Mouse (Mus musculus) heart, postnatal 0 days (tissue): ENCODE data around the gene Srbd1. TPM values are rescaled to one million over a fixed set of nuclear protein-coding genes. Genes with fewer than 3 reads are reported as not detected.

Experiments used
- ATAC-seq: fragments of 200-750 bp; cut with Nextera tagmentation; 2 replicates; pipeline ENCODE4 v1.8.0; 2017; ENCODE audit warnings: low read depth, moderate number of reproducible peaks, moderate library complexity; ENCODE audit not compliant: insufficient read depth
- DNase-seq: peaks from one replicate; pipeline ENCODE4 v3.0.0-alpha.2; 2016; ENCODE audit warnings: low spot score
- H3K27ac ChIP-seq: fragments of 300-500 bp; sonication (generic); 2 replicates; pipeline ENCODE4 v1.5.1; 2014; ENCODE audit warnings: low read depth, mild to moderate bottlenecking
- H3K27me3 ChIP-seq: fragments of 300-500 bp; sonication (generic); 2 replicates; pipeline ENCODE4 v1.6.1; 2014; ENCODE audit warnings: low read length, mixed read lengths; ENCODE audit not compliant: control insufficient read depth, insufficient read depth
- H3K36me3 ChIP-seq: fragments of 300-500 bp; sonication (generic); replicated peaks from 2 replicates; pipeline ENCODE4 v1.6.1; 2014; ENCODE audit warnings: low read length, mixed read lengths; ENCODE audit not compliant: control insufficient read depth, insufficient read depth
- H3K4me1 ChIP-seq: fragments of 300-500 bp; sonication (generic); 2 replicates; pipeline ENCODE4 v1.6.1; 2014; ENCODE audit warnings: antibody characterized with exemption; ENCODE audit not compliant: control insufficient read depth, insufficient read depth
- H3K4me2 ChIP-seq: fragments of 300-500 bp; sonication (generic); 2 replicates; pipeline ENCODE4 v1.6.1; 2014; ENCODE audit warnings: low read depth, mild to moderate bottlenecking, low read length, moderate library complexity
- H3K4me3 ChIP-seq: fragments of 300-500 bp; sonication (generic); 2 replicates; pipeline ENCODE4 v1.5.1; 2014; ENCODE audit warnings: low read depth, low read length
- H3K9ac ChIP-seq: fragments of 300-500 bp; sonication (generic); replicated peaks from 2 replicates; pipeline ENCODE4 v1.6.1; 2014; ENCODE audit warnings: low read depth, low read length, mixed read lengths
- H3K9me3 ChIP-seq: fragments of 300-500 bp; sonication (generic); replicated peaks from 2 replicates; pipeline ENCODE4 v1.6.1; 2016; ENCODE audit warnings: low read length; ENCODE audit not compliant: control insufficient read depth
- CTCF ChIP-seq: IDR thresholded peaks from 2 replicates; pipeline ENCODE4 v1.5.1; 2016; ENCODE audit warnings: antibody characterized with exemption, control low read depth, low read depth
- EP300 ChIP-seq: IDR thresholded peaks from 2 replicates; pipeline ENCODE4 v1.6.1; 2016; ENCODE audit warnings: antibody characterized with exemption, low read depth
- WGBS: fragments of 180-500 bp; shearing (Covaris S2); extraction: QIAGEN DNeasy Blood & Tissue Kit; methylation state at CpG from one replicate; pipeline ENCODE4 v1.1.7; 2014; 5-methylcytosine and 5-hydroxymethylcytosine counted together
- polyA plus RNA-seq: library from polyadenylated mRNA; unstranded; fragments of >200 nt; fragmentation: Nextera tagmentation; extraction: Ambion mirVana; gene quantifications from 2 replicates; pipeline ENCODE4 v1.2.1, GENCODE M21; 2015
- total RNA-seq: library from RNA; depleted of rRNA; stranded (reverse); fragments of >200 nt; gene quantifications from 2 replicates; pipeline ENCODE4 v1.2.3, GENCODE M21; 2014; ENCODE audit warnings: low replicate concordance

Srbd1 gene
- total and polyA plus RNA-seq, 2 experiments from 2014 or later = 3.7 to 5.4 TPM

DNA sequence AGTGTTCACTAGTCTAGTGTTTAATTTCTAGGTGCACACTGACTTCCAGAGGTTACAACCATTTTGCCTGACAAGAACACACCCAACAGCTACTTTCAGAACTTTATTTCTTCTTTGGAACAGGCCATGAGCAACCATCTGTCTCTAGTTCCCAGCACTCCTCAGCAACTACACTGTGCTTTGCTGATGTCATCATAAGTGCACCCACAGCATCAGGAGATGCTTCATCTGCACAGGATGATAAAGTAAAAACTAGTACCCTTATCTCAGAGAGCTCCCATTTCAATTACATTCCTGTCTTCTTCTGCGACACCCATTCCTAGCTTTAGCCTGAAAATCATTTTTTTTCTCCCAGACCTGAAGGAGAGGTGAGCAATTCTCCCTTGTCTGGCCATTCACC is 51.9 kb downstream of the Srbd1 start:
- peaks cover 14% of the 10 kb centered on the region; the same call in 1 of the 2 replicates for H3K36me3 ChIP-seq
- no peak for TF ChIP-seq EP300
- TF ChIP-seq CTCF = no peak
- no peaks in the 10 kb centered on the region for H3K4me1 ChIP-seq
- no peaks in the 10 kb centered on the region for H3K9me3 ChIP-seq
- DNase-seq = no peak
- WGBS = 93% methylated on average over 1 of the region's 1 CpGs
- H3K4me2 ChIP-seq = no peak overlapping the region
- no peak overlapping the region for H3K27ac ChIP-seq
- no peak for ATAC-seq
- H3K27me3 ChIP-seq = no peaks in the 10 kb centered on the region
- no peak overlapping the region for H3K9ac ChIP-seq
- no peak overlapping the region for H3K4me3 ChIP-seq

DNA sequence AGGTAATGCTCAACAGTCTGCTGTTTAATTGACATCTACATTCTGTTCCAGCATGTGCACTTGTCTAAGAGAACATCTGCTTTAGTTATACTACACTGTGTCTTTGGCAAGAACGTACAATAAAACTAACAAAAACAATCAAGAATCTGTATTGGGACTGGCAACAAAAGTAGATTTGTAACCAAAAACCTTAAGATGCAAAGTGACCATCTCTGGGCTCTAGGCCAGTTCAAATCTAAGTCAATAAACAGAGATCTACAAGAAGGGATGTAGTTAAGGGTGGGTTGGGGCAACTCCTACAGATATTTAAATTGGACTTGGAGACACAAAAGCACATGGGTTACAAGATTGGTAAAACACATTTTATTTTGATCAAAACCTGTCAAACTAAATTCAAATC is 53.3 kb downstream of the Srbd1 start:
- Histone ChIP-seq H3K36me3 (peaks cover 7% of the 10 kb centered on the region; the same call in 1 of the 2 replicates), H3K4me1 (no peaks in the 10 kb centered on the region), H3K27ac (no peak overlapping the region), H3K4me3 (no peak overlapping the region), H3K27me3 (no peaks in the 10 kb centered on the region), H3K9ac (no peak overlapping the region), H3K4me2 (no peak overlapping the region), H3K9me3 (no peaks in the 10 kb centered on the region)
- DNase-seq = no peak
- WGBS = 89% methylated on average over 1 of the region's 1 CpGs
- TF ChIP-seq CTCF (no peak), EP300 (no peak)
- no peak for ATAC-seq

- Histone ChIP-seq H3K9me3 (no peaks in the 10 kb centered on the region), H3K27me3 (no peaks in the 10 kb centered on the region), H3K9ac (no peak overlapping the region), H3K4me2 (no peak overlapping the region), H3K4me1 (no peaks in the 10 kb centered on the region), H3K4me3 (no peak overlapping the region), H3K36me3 (no peaks in the 10 kb centered on the region), H3K27ac (no peak overlapping the region)
- ATAC-seq (no peak), DNase-seq (no peak)
- no peak for TF ChIP-seq EP300
- no peak for TF ChIP-seq CTCF
- 74% methylated on average over 9 of the region's 9 CpGs for WGBS
Measured at GRCm38 (mm10) chr17:86089893-86090588, 54.9 kb downstream of the Srbd1 start.

DNA sequence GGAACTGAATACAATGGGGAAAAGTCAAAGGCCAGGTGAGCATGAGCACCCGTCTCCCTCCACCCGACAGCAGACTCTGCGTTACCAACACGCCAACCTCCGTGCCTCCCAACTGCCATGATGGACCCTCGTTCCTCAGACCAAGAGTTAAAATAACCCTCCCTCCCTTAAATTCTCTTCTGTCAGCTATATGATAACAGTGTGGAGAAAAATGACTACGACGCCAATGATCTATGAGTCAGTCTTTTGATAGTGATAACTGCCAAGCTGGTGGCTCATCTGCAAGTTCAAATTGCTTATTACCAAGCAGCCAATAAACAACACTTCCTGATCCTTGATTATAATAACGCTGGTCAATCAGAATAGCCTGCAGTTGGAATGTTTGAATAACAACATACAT is 57.1 kb downstream of the Srbd1 start:
- TF ChIP-seq EP300 (no peak), CTCF (no peak)
- no peaks in the 10 kb centered on the region for H3K9me3 ChIP-seq
- DNase-seq (no peak), ATAC-seq (no peak)
- H3K27ac ChIP-seq = no peak overlapping the region
- H3K9ac ChIP-seq = no peak overlapping the region
- WGBS = 79% methylated on average over 9 of the region's 9 CpGs
- H3K4me1 ChIP-seq = no peaks in the 10 kb centered on the region
- no peaks in the 10 kb centered on the region for H3K36me3 ChIP-seq
- no peak overlapping the region for H3K4me2 ChIP-seq
- H3K4me3 ChIP-seq = no peak overlapping the region
- H3K27me3 ChIP-seq = no peaks in the 10 kb centered on the region

DNA sequence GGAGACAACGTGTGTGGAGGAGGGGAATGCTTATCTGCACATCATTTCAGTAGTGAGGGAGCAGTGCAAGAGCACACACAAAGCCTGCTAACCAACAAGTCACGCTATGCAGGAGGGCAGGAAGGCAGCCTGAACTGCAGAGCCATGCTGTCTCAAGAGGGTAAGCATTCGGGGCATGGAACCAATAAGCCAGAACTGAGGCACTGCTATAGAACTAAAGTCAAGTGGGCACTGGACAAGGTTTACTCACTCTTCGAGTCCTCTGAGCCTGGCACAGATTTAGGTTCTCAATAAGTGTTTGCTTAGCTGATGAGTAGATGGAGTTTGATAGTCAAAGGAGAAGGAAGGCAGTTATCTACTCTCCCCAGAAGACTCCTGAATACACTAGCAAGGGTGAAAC is 58.8 kb downstream of the Srbd1 start:
- ATAC-seq (no peak), DNase-seq (no peak)
- Histone ChIP-seq H3K4me2 (no peak overlapping the region), H3K27me3 (no peaks in the 10 kb centered on the region), H3K36me3 (no peaks in the 10 kb centered on the region), H3K9me3 (no peaks in the 10 kb centered on the region), H3K4me3 (no peak overlapping the region), H3K9ac (no peak overlapping the region), H3K4me1 (no peaks in the 10 kb centered on the region), H3K27ac (no peak overlapping the region)
- 67% methylated on average over 4 of the region's 4 CpGs for WGBS
- TF ChIP-seq CTCF (no peak), EP300 (no peak)

GRCm38 (mm10) chr17:86083207-86083606 is 61.8 kb downstream of the Srbd1 start:
- whole genome bisulfite sequencing = 69% methylated on average over 7 of the region's 7 CpGs
- DNase-seq = no peak
- Histone ChIP-seq H3K4me1 (no peaks in the 10 kb centered on the region), H3K4me2 (no peak overlapping the region), H3K36me3 (no peaks in the 10 kb centered on the region), H3K4me3 (no peak overlapping the region), H3K27ac (no peak overlapping the region), H3K27me3 (no peaks in the 10 kb centered on the region), H3K9ac (no peak overlapping the region), H3K9me3 (no peaks in the 10 kb centered on the region)
- TF ChIP-seq CTCF = no peak
- ATAC-seq = no peak
